Mouse (Mus musculus): Measurements from ENCODE around the gene Trim34b. TPM values are rescaled to one million over a fixed set of nuclear protein-coding genes. Genes with fewer than 3 reads are reported as not detected.
A peak's percentile ranks its signal among the peaks of the same experiment; 100 is the strongest.
"Not testable (repeated sequence)": the region's sequence is repeated elsewhere in the genome, so short reads cannot be mapped to it uniquely, and the experiment has no call there.

Gene Trim34b
- polyA plus RNA-seq (2012; rRNA removed) = 0.04 and 0.11 TPM in 2 replicates
- polyA plus RNA-seq (2014; fragmentation: Nextera tagmentation; extraction: Ambion mirVana) = 0.33 TPM in 1 of 2 replicates, not detected in the other

DNA sequence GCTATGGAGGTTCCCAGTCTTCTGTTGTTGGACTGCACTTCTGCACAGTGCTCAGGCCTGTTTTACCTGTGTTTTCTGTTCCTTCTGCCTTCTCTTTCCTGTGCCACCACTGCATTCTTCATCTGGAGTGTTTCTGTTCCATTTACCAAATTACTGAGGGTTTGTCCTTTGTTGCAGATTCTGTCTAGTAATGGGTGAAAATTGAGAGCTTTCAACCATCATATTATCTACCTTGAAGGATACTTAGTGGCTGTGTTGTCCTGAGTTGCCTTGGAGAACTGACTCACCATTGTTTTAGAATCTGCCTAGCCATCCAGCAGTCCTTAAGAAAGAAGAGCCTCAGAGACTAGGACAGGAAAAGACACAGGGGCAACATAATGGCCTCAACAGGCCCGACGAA is at the start of gene Trim34b:
Gene Trim34b, plus strand, starts transcription at position 301 of the 400 bp plus-strand sequence.
- not testable (repeated sequence) for H3K27ac ChIP-seq (replicated peaks; ENCODE audit: low read depth, low read length); H3K4me3 ChIP-seq (replicated peaks; ENCODE audit: low read length); H3K4me2 ChIP-seq (replicated peaks; ENCODE audit: low read depth, low read length, severe bottlenecking); H3K36me3 ChIP-seq (ENCODE audit: control insufficient read depth, insufficient read depth, low read length); H3K9ac ChIP-seq (ENCODE audit: low read depth, low read length, severe bottlenecking); H3K27me3 ChIP-seq (ENCODE audit: control insufficient read depth, insufficient read depth, low read length); H3K4me1 ChIP-seq (ENCODE audit: control insufficient read depth, insufficient read depth, low read length); DNase-seq (ENCODE audit: low spot score); H3K9me3 ChIP-seq (ENCODE audit: control insufficient read depth, low read length); ATAC-seq (ENCODE audit: low FRiP score, low read depth)
- WGBS = 100% methylated on average over 2 of the region's 2 CpGs

- H3K4me3 ChIP-seq (replicated peaks; ENCODE audit: low read length); H3K4me1 ChIP-seq (ENCODE audit: control insufficient read depth, insufficient read depth, low read length); H3K36me3 ChIP-seq (ENCODE audit: control insufficient read depth, insufficient read depth, low read length); H3K9me3 ChIP-seq (ENCODE audit: control insufficient read depth, low read length); H3K27ac ChIP-seq (replicated peaks; ENCODE audit: low read depth, low read length); H3K27me3 ChIP-seq (ENCODE audit: control insufficient read depth, insufficient read depth, low read length); H3K4me2 ChIP-seq (replicated peaks; ENCODE audit: low read depth, low read length, severe bottlenecking); DNase-seq (ENCODE audit: low spot score); H3K9ac ChIP-seq (ENCODE audit: low read depth, low read length, severe bottlenecking): not testable (repeated sequence)
- peak; percentile 74; the same call in 1 of the 2 replicates for ATAC-seq (ENCODE audit: low FRiP score, low read depth)
- 46% methylated on average over 14 of the region's 14 CpGs for WGBS
These were observed 41.5 kb upstream of the Trim34b start, which contains the start of gene Trim5 for GRCm38 (mm10) chr7:104287576-104288443. TSS of gene Trim5 (minus strand) at chr7:104288094.

GRCm38 (mm10) chr7:104290641-104291040 is 38.6 kb upstream of the Trim34b start:
- no peak for TF ChIP-seq POLR2A (IDR thresholded peaks at IDR 0.05; ENCODE audit: borderline replicate concordance, extremely low read depth, insufficient read depth, insufficient read length)
- Histone ChIP-seq H3K36me3 (ENCODE audit: control insufficient read depth, insufficient read depth, low read length) (no peaks in the 10 kb centered on the region), H3K27me3 (ENCODE audit: control insufficient read depth, insufficient read depth, low read length) (no peaks in the 10 kb centered on the region), H3K4me2 (replicated peaks; ENCODE audit: low read depth, low read length, severe bottlenecking) (no peak overlapping the region), H3K9me3 (ENCODE audit: control insufficient read depth, low read length) (no peaks in the 10 kb centered on the region), H3K4me1 (ENCODE audit: control insufficient read depth, insufficient read depth, low read length) (no peaks in the 10 kb centered on the region), H3K27ac (replicated peaks; ENCODE audit: low read depth, low read length) (no peak overlapping the region), H3K9ac (ENCODE audit: low read depth, low read length, severe bottlenecking) (no peak overlapping the region), H3K4me3 (replicated peaks; ENCODE audit: low read length) (no peak overlapping the region)
- no peak for DNase-seq (ENCODE audit: low spot score)
- 91% methylated on average over 1 of the region's 1 CpGs for WGBS
- ATAC-seq (ENCODE audit: low FRiP score, low read depth) = no peak

- Histone ChIP-seq H3K4me3 (replicated peaks; ENCODE audit: low read length) (no peak overlapping the region), H3K9ac (ENCODE audit: low read depth, low read length, severe bottlenecking) (no peak overlapping the region), H3K36me3 (ENCODE audit: control insufficient read depth, insufficient read depth, low read length) (no peaks in the 10 kb centered on the region), H3K4me1 (ENCODE audit: control insufficient read depth, insufficient read depth, low read length) (no peaks in the 10 kb centered on the region), H3K27ac (replicated peaks; ENCODE audit: low read depth, low read length) (no peak overlapping the region), H3K9me3 (ENCODE audit: control insufficient read depth, low read length) (no peaks in the 10 kb centered on the region), H3K27me3 (ENCODE audit: control insufficient read depth, insufficient read depth, low read length) (no peaks in the 10 kb centered on the region), H3K4me2 (replicated peaks; ENCODE audit: low read depth, low read length, severe bottlenecking) (no peak overlapping the region)
- TF ChIP-seq POLR2A (IDR thresholded peaks at IDR 0.05; ENCODE audit: borderline replicate concordance, extremely low read depth, insufficient read depth, insufficient read length) = no peak
- 82% methylated on average over 5 of the region's 5 CpGs for whole genome bisulfite sequencing
- ATAC-seq (ENCODE audit: low FRiP score, low read depth) (no peak), DNase-seq (ENCODE audit: low spot score) (no peak)
These were observed 37.5 kb upstream of the Trim34b start for GRCm38 (mm10) chr7:104291638-104292400.

DNA sequence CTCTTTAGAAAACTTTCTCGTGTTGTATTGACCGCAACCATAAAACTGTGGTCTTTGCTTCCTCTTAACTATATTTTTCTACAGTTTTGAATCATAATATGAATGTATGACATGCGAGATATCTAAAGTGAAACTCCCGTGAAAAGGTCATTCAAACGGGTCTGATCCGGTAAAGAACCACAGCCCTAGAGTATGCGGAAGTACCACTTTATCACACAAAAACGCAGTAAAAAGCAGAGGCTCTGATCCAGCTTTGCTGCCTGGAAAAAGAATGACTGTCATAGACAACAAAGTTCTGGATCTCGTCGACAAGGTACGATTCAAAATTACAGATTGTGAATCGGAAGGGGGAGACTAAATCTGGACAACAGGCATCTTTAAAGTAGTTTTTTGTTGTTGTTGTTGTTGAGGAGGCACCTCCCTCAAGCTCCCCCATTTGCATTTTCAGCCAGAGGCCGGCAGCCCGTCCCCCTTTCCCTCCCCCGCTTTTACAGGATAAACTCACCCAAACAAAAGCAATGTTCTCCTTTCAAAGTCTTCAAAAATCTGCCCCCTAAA is 14.4 kb upstream of the Trim34b start:
- no peaks in the 10 kb centered on the region for H3K27me3 ChIP-seq (ENCODE audit: control insufficient read depth, insufficient read depth, low read length)
- peak overlapping the region; percentile 38 for H3K9ac ChIP-seq (ENCODE audit: low read depth, low read length, severe bottlenecking)
- WGBS = 11% methylated on average over 15 of the region's 15 CpGs
- TF ChIP-seq POLR2A (IDR thresholded peaks at IDR 0.05; ENCODE audit: borderline replicate concordance, extremely low read depth, insufficient read depth, insufficient read length) = no peak
- no peak overlapping the region; the same call in 1 of the 2 replicates for H3K27ac ChIP-seq (replicated peaks; ENCODE audit: low read depth, low read length)
- peak overlapping the region; percentile 49 for H3K4me2 ChIP-seq (replicated peaks; ENCODE audit: low read depth, low read length, severe bottlenecking)
- ATAC-seq (ENCODE audit: low FRiP score, low read depth) (peak; percentile 53; the same call in 1 of the 2 replicates), DNase-seq (ENCODE audit: low spot score) (peak; percentile 11)
- H3K36me3 ChIP-seq (ENCODE audit: control insufficient read depth, insufficient read depth, low read length) = no peaks in the 10 kb centered on the region
- H3K4me1 ChIP-seq (ENCODE audit: control insufficient read depth, insufficient read depth, low read length) = no peaks in the 10 kb centered on the region
- peak overlapping the region; percentile 37 for H3K4me3 ChIP-seq (replicated peaks; ENCODE audit: low read length)
- H3K9me3 ChIP-seq (ENCODE audit: control insufficient read depth, low read length) = no peaks in the 10 kb centered on the region

DNA sequence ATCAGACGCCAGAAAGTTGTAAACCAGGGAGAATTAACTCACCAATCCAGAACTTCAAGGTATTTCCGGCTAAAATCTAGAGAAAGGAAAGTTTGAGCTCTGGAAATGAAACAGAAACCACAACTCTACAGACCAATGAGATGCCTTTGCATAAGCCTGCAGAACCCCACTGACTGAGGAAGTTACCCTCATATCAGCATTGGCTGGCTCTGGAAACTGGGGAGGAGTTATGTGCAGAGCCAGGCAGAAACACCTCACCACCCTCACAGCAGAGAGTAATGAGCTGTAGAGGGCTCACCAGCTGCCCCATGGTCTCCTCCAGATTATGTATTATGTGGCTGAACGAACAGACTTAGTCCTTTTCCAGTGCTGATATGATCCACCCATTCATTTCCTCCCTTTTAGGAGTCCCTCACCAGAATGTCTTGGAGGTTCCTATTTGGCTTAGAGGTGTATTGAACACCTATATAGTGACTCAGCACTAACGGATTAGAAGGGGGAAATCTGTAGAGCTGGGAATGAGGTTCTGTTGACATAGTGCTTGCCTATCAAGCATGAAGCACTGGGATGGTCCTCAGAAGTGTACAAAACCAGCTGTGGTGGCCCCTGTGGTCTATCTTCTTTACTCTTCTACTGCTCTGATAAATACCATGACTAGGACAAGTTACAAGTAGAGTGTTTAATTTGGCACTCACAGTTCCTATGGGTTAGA is 13.7 kb upstream of the Trim34b start, which contains the start of gene Trim12a:
Gene Trim12a, minus strand, starts transcription at position 98 of the 712 bp plus-strand sequence.
- peak within 1 kb of the TSS; percentile 37 for H3K4me3 ChIP-seq (replicated peaks; ENCODE audit: low read length)
- not testable (repeated sequence) for H3K36me3 ChIP-seq (ENCODE audit: control insufficient read depth, insufficient read depth, low read length); H3K4me1 ChIP-seq (ENCODE audit: control insufficient read depth, insufficient read depth, low read length); H3K27me3 ChIP-seq (ENCODE audit: control insufficient read depth, insufficient read depth, low read length); H3K27ac ChIP-seq (replicated peaks; ENCODE audit: low read depth, low read length); H3K9me3 ChIP-seq (ENCODE audit: control insufficient read depth, low read length); DNase-seq (ENCODE audit: low spot score)
- WGBS = 26% methylated on average over 4 of the region's 4 CpGs
- peak; percentile 87 for ATAC-seq (ENCODE audit: low FRiP score, low read depth)
- peak within 1 kb of the TSS; percentile 38 for H3K9ac ChIP-seq (ENCODE audit: low read depth, low read length, severe bottlenecking)
- peak within 1 kb of the TSS; percentile 49 for H3K4me2 ChIP-seq (replicated peaks; ENCODE audit: low read depth, low read length, severe bottlenecking)

All from limb, embryonic 14.5 days (tissue).